Mouse (Mus musculus) liver, adult (tissue): Measurements from ENCODE around the gene Rasal2.

Experiments
- GATA4 ChIP-seq: IDR thresholded peaks from 2 replicates; pipeline ENCODE4 v1.6.1; 2014; ENCODE audit warnings: mild to moderate bottlenecking, low read length; ENCODE audit not compliant: insufficient replicate concordance

The Rasal2 gene

DNA sequence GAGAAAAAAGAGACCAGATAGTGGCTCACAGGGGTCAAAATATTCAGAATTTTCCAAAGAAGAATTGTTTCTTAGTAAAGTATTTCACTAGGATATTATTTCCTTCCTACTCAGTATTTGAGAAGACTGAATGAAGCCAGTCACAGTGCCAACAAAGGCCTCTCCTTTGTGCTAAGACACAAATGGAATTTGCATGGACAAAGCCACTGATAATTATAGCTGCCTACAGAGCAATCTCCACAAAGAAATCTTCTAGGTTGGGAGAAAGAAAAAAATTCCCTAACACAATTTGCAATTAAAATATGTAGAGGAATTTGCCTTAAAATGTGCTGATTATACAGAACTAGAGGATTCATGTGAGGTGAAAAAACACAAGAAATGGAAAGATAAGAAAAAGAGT, 258.6 kb downstream of the Rasal2 start:
- no peak for TF ChIP-seq GATA4

GRCm38 (mm10) chr1:157150107-157150506, 262.3 kb downstream of the Rasal2 start:
- no peak for TF ChIP-seq GATA4

DNA sequence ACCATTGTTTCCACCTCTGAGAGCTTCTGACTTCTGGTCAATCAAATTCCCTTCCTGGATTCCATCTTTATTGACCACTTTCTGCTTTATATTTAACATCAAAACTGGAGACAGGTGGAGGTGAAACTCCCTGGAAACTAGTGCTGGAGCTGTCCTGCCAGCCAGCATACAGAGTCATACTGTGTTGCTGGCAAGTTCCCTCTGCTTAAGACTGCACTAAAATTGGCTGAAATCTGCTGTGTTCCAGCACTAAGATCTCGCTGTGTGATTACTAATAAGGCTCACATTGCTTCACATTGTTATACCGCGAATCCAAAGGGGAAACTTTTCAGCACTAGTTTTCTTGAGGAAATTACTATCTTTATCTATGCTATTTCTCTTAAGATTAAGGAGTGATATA, 267.8 kb downstream of the Rasal2 start:
- TF ChIP-seq GATA4: no peak

DNA sequence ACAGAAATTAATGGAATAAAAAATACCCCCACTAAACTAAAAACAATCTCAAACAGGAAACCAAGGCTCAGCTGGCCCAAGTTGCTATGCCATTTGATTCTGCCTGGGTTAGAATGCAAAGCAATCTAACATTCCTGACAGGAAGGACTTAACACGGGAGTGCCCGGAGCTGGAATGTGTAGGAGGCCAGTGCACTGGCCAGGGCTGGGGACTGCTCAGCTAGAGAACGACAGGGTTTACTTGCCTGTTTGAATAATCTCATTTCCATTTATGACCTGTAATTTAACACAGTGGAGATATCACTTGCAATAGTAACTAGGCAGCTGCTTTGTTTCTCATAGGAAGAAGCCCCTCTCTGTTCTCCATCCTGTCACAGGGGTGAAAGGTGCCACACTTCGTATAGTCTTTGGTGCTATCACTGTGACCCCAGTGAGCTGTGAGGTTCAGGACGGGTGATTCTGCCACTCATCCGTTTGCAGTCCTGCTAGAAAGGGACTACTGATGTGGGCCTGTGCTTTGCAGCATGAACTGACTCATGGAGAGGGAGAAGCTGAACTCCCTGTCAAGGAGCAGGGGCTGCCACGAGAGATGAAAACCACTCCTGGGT, 269.0 kb downstream of the Rasal2 start:
- no peak for TF ChIP-seq GATA4

- TF ChIP-seq GATA4: no peak
Measured at GRCm38 (mm10) chr1:157141014-157141413, 271.4 kb downstream of the Rasal2 start.

DNA sequence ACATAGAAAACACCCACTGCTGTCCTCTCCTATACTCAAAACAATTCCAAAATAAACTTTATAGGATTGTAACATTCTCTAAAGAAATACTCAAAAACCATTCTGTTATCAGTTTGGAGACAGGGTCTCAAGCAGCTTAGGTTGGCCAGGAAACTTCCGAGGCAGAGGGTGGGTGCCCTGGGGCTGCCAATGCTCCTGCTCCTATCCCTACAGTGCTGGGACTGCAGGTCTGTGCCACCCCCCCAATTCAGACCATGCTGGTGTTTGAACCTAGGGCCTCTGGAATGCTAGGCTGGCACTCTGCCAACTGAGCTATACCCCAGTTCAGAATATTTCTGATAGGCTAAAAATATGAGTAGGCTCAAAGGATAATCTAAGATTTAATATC, 274.5 kb downstream of the Rasal2 start:
- no peak for TF ChIP-seq GATA4

- no peak for TF ChIP-seq GATA4
Measured at GRCm38 (mm10) chr1:157137132-157137853, 275.1 kb downstream of the Rasal2 start.

DNA sequence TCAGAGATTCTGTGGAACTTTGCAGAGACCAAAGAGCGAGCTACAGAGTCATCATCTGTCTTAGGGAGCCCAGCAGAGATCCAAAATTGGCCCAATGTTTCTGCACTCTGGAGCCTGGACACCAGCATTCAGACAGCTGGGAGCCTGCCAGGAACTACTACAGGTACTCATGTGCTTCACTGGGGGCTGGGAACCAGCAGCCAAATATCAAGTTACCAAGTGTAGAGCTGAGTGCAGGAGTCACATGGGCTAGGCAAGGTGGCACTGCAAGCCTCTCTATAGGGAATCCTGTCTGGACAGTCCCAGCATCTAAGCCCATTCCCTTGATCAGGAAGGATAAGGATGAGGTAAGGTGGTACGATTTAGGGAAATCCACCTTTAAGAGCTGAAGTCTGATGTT, 284.2 kb downstream of the Rasal2 start:
- TF ChIP-seq GATA4: no peak

- no peak for TF ChIP-seq GATA4
Measured at GRCm38 (mm10) chr1:157123836-157124235, 288.6 kb downstream of the Rasal2 start.

DNA sequence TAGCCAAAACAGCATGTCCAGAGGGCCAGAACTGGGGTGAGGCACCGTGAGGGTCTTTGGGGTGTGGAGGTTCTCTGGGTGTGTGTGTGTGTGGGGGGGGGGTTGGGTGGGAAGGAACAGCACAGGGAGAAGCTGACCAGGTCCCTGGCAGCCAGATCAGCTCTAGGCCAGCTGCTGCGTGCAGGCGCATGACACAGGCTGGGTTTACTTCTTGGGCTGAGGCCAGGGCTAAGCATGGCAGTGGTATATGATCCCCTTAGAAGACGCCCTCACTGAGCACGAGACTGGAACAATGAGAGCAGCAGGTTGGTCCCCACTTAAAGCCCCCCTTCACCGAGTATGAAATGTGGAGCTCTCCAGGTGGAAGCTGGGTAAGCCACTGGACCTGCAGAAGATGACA, 293.2 kb downstream of the Rasal2 start:
- no peak for TF ChIP-seq GATA4

GRCm38 (mm10) chr1:157117440-157117839, 295.0 kb downstream of the Rasal2 start:
- TF ChIP-seq GATA4: no peak

- TF ChIP-seq GATA4: no peak
Measured at GRCm38 (mm10) chr1:157114492-157114891, 297.9 kb downstream of the Rasal2 start.

GRCm38 (mm10) chr1:157110287-157110835, 302.0 kb downstream of the Rasal2 start:
- TF ChIP-seq GATA4: no peak

DNA sequence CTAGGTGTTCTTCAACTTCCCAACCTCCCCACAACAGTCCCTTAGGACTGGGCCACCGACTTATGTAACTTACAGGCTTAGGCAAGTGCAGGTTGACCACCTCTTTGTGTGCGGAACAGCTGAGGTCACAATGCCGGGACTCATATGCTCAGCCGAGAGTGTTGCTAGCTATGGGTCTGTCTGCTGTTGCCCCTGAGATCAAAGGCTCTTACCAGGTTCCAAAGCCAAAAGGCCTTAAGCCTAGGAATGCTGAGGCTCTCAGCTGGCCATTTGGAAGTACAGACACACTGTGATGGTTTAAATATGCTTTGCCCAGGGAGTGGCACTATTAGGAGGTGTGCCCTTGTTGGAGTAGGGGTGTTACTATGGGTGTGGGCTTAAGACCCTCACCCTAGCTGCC, 303.8 kb downstream of the Rasal2 start, which contains the start of gene Tex35:
Gene Tex35, minus strand, starts transcription at position 101 of the 400 bp plus-strand sequence.
- TF ChIP-seq GATA4: no peak

GRCm38 (mm10) chr1:157101122-157101865, 311.1 kb downstream of the Rasal2 start:
- TF ChIP-seq GATA4: no peak

DNA sequence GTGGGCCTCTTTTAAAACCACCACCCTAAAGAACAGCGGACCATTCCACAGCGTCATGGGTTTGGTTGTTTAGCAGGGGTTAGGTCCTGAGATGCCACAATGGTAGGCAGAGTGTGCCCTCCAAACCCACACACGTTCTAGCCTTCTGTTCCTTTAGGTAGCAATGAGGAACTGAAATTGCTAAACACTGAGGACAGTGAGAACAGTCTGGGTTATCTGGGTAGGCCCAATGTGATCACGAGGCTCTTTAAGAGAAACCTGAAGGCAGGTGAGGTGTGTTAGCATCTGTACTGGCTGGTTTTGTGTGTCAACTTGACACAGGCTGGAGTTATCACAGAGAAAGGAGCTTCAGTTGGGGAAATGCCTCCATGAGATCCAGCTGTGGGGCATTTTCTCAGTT, 316.9 kb downstream of the Rasal2 start:
- TF ChIP-seq GATA4: no peak
